Mouse (Mus musculus) limb, embryonic 14.5 days (tissue): ENCODE measurements around the gene Gm47955. TPM values are rescaled to one million over a fixed set of nuclear protein-coding genes. Genes with fewer than 3 reads are reported as not detected.

Experiments
- ATAC-seq: fragments of 200-750 bp; cut with Nextera tagmentation; 2 replicates; pipeline ENCODE4 v1.8.0; 2017; ENCODE audit warnings: low read depth, moderate number of reproducible peaks, moderate TSS enrichment; ENCODE audit not compliant: low FRiP score
- DNase-seq: peaks from one replicate; pipeline ENCODE4 v3.0.0-alpha.2; 2015; ENCODE audit warnings: low spot score
- H3K27ac ChIP-seq: fragments of 300-500 bp; sonication (generic); replicated peaks from 2 replicates; pipeline ENCODE4 v1.5.1; 2014; ENCODE audit warnings: low read depth, mild to moderate bottlenecking, low read length, moderate library complexity, mixed read lengths
- H3K27me3 ChIP-seq: fragments of 300-500 bp; sonication (generic); 2 replicates; pipeline ENCODE4 v1.6.1; 2014; ENCODE audit warnings: low read length, mixed read lengths; ENCODE audit not compliant: control insufficient read depth, insufficient read depth
- H3K36me3 ChIP-seq: fragments of 300-500 bp; sonication (generic); 2 replicates; pipeline ENCODE4 v1.6.1; 2014; ENCODE audit warnings: mild to moderate bottlenecking, low read length, moderate library complexity, mixed read lengths; ENCODE audit not compliant: control insufficient read depth, insufficient read depth
- H3K4me1 ChIP-seq: fragments of 300-500 bp; sonication (generic); 2 replicates; pipeline ENCODE4 v1.6.1; 2014; ENCODE audit warnings: antibody characterized with exemption, low read length, mixed read lengths; ENCODE audit not compliant: control insufficient read depth, insufficient read depth
- H3K4me2 ChIP-seq: fragments of 300-500 bp; sonication (generic); replicated peaks from 2 replicates; pipeline ENCODE4 v1.6.1; 2014; ENCODE audit warnings: low read depth, mild to moderate bottlenecking, low read length, moderate library complexity; ENCODE audit not compliant: severe bottlenecking
- H3K4me3 ChIP-seq: fragments of 300-500 bp; sonication (generic); replicated peaks from 2 replicates; pipeline ENCODE4 v1.5.1; 2014; ENCODE audit warnings: low read length
- H3K9ac ChIP-seq: fragments of 300-500 bp; sonication (generic); 2 replicates; pipeline ENCODE4 v1.6.1; 2014; ENCODE audit warnings: mild to moderate bottlenecking, low read depth, low read length, moderate library complexity; ENCODE audit not compliant: severe bottlenecking
- H3K9me3 ChIP-seq: fragments of 300-500 bp; sonication (generic); 2 replicates; pipeline ENCODE4 v1.6.1; 2016; ENCODE audit warnings: low read length; ENCODE audit not compliant: control insufficient read depth
- POLR2A ChIP-seq: fragments of 200-500 bp; IDR thresholded peaks from 2 replicates; pipeline ENCODE4 v1.8.0; 2012; ENCODE audit warnings: inconsistent platforms, mild to moderate bottlenecking, moderate library complexity, borderline replicate concordance; ENCODE audit not compliant: insufficient read depth, insufficient read length; ENCODE audit errors: extremely low read depth
- WGBS: fragments of 180-500 bp; shearing (Covaris S2); extraction: QIAGEN DNeasy Blood & Tissue Kit; methylation state at CpG from one replicate; pipeline ENCODE4 v1.1.7; 2014; 5-methylcytosine and 5-hydroxymethylcytosine counted together
- polyA plus RNA-seq, 2 experiments: library from polyadenylated mRNA; depleted of rRNA in 1 of 2; stranded (reverse) in 1 of 2; unstranded in 1 of 2; fragments of >200 nt; fragmentation: Nextera tagmentation in 1 of 2; extraction: Ambion mirVana in 1 of 2; gene quantifications; 2 replicates each; pipeline versions ENCODE4 v1.2.1 to v1.2.3; 2012 to 2014

The Gm47955 gene
- polyA plus RNA-seq, 2 experiments, result not detected

DNA sequence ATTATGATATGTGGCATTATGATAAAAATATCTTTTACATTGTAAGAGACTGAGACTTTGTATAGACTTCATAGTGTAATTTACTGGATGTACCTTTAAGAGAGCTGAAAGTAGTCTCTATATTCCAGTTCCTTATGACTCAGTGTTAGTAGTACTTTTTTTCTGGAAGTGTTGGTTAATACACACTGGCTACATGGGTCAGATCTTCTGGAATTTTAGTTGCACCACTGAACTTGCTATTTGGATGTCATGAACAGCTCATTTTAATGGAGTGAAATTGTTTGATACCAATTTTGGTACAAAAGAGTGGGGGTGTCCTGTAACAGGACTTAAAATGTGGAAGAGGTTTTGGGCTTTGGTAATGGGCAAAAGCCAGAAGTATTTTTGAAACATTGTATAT is 17.8 kb downstream of the Gm47955 start:
- DNase-seq (no peak), ATAC-seq (no peak)
- Histone ChIP-seq H3K36me3 (no peaks in the 10 kb centered on the region), H3K4me1 (no peaks in the 10 kb centered on the region), H3K27me3 (no peaks in the 10 kb centered on the region), H3K9ac (no peak overlapping the region), H3K27ac (no peak overlapping the region), H3K4me3 (no peak overlapping the region), H3K4me2 (no peak overlapping the region), H3K9me3 (no peaks in the 10 kb centered on the region)
- no peak for TF ChIP-seq POLR2A

DNA sequence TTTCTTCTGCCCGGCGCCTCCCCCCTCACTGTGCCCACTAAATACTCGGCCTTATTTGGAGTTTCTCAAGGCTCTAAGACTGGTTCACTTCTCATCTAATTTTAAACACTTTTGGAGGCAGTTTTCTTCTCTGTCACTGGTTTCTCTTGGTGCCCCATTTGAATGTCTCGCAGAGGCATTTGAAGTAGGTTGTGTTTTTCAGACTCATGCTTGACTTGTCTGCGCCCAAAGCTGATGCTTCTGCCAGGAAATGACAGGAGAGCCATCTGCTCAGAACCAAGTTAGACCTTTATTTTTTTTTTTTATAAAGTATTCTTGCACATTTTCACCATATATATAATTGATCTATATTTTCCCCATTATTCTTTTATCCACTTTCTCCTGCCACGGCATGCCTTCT is 26.7 kb downstream of the Gm47955 start:
- TF ChIP-seq POLR2A, result no peak
- Histone ChIP-seq H3K27me3 (no peaks in the 10 kb centered on the region), H3K9ac (no peak overlapping the region), H3K36me3 (no peaks in the 10 kb centered on the region), H3K4me2 (no peak overlapping the region), H3K9me3 (no peaks in the 10 kb centered on the region), H3K4me3 (no peak overlapping the region), H3K27ac (no peak overlapping the region), H3K4me1 (0 out of 2 replicates have a peak, but pooled peaks cover 4% of the 10 kb centered on the region)
- ATAC-seq, result no peak
- WGBS, result 89% methylated on average over 6 of the region's 6 CpGs
- DNase-seq, result no peak

DNA sequence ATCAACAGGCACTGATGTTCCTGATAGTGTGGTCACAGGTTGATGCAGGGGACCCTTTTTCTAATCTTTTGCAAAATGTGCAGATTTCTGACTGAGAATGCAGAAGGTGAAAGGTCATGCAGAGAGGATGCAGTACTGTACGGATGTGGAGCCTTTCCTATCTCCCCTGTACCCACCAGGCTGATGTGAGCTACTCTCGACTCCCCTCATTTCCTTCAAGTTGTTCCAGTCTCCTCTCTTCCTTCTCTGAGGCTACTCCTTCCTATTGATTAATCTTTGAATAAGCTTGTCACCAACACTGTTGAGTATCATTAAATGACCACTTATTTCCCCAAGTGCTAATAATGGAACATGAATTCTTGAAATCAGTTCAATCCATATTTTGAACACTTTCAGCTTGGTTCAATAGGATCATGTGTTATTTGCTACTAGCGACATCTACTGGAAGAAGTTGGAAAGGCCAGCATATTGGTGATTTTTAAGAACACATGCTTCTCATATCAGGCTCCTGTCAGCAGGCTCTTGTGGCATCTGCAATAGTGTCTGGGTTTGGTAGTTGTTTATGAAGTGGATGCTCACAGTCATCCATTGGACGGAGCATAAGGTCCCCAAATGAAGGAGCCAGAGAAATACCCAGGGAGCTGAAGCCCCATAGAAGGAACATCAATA is 27.6 kb downstream of the Gm47955 start:
- no peak overlapping the region for H3K27ac ChIP-seq
- H3K36me3 ChIP-seq, result no peaks in the 10 kb centered on the region
- 35% methylated on average over 4 of the region's 4 CpGs for WGBS
- no peaks in the 10 kb centered on the region for H3K9me3 ChIP-seq
- H3K9ac ChIP-seq, result no peak overlapping the region
- H3K4me2 ChIP-seq, result no peak overlapping the region
- no peaks in the 10 kb centered on the region for H3K27me3 ChIP-seq
- ATAC-seq, result no peak
- DNase-seq, result peak; percentile 64
- 0 out of 2 replicates have a peak, but pooled peaks cover 4% of the 10 kb centered on the region for H3K4me1 ChIP-seq
- no peak overlapping the region for H3K4me3 ChIP-seq
- no peak for TF ChIP-seq POLR2A

DNA sequence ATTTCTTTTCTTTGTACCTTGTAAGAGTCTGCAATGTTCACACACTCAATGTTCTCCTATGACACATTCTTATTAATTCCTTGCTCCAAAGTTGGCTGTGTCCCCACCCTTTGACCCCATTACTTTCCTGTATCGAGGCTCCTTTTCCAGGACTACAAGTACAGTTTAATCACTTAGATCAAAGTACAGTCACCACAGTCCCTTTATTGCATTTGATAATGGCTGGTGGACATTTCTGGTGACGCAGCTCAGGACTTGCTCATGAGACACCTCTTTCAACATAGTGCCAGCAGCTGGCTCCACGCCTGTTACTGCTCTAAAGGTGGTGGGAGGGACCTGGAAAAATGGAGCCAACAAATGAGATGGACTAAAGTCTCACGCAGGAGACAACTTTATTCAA is 31.0 kb downstream of the Gm47955 start:
- no peak overlapping the region for H3K27ac ChIP-seq

DNA sequence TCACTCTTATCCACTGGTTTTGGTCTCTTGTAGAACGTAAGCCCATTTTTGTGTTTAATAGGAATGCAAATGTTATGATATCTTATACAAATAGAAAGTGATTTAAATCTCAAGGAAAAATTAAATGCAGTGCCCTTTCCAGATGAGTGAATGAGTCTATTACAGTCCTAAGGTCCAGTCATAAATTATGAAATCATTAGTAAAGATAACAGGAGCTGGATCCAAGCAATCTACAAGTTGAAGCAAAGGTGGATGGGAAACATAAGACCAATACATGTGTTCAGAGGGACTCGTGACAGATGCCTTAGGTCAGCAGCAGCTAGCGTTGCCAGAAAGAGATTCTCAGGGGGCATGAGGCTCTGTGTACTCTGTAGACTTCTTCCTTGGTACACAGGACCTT is 31.5 kb downstream of the Gm47955 start:
- no peak overlapping the region for H3K4me2 ChIP-seq
- no peak overlapping the region for H3K4me3 ChIP-seq
- H3K9me3 ChIP-seq, result no peaks in the 10 kb centered on the region
- 0 out of 2 replicates have a peak, but pooled peaks cover 4% of the 10 kb centered on the region for H3K4me1 ChIP-seq
- ATAC-seq, result no peak
- WGBS, result 75% methylated on average over 3 of the region's 3 CpGs
- no peaks in the 10 kb centered on the region for H3K36me3 ChIP-seq
- H3K27me3 ChIP-seq, result no peaks in the 10 kb centered on the region
- no peak overlapping the region for H3K9ac ChIP-seq
- DNase-seq, result no peak
- TF ChIP-seq POLR2A, result no peak
- no peak overlapping the region for H3K27ac ChIP-seq

More for the DNA sequence above, 31.0 kb downstream of the Gm47955 start:
- ATAC-seq (no peak), DNase-seq (no peak)
- no peak overlapping the region for H3K9ac ChIP-seq
- TF ChIP-seq POLR2A, result no peak
- H3K27me3 ChIP-seq, result no peaks in the 10 kb centered on the region
- 50% methylated on average over 4 of the region's 4 CpGs for WGBS
- no peaks in the 10 kb centered on the region for H3K36me3 ChIP-seq
- H3K9me3 ChIP-seq, result no peaks in the 10 kb centered on the region
- H3K4me2 ChIP-seq, result no peak overlapping the region
- H3K4me1 ChIP-seq, result 0 out of 2 replicates have a peak, but pooled peaks cover 4% of the 10 kb centered on the region
- H3K4me3 ChIP-seq, result no peak overlapping the region
